Mouse (Mus musculus): ENCODE results near the gene Arpc5.

The Arpc5 gene

GRCm38 (mm10) chr1:152817027-152817769 lies 50.9 kb downstream of the Arpc5 start:
- DNase-seq, result no peak

GRCm38 (mm10) chr1:152817794-152818193 lies 51.5 kb downstream of the Arpc5 start:
- peak; percentile 27 for DNase-seq

GRCm38 (mm10) chr1:152819558-152819957 lies 53.2 kb downstream of the Arpc5 start:
- DNase-seq, result no peak

DNA sequence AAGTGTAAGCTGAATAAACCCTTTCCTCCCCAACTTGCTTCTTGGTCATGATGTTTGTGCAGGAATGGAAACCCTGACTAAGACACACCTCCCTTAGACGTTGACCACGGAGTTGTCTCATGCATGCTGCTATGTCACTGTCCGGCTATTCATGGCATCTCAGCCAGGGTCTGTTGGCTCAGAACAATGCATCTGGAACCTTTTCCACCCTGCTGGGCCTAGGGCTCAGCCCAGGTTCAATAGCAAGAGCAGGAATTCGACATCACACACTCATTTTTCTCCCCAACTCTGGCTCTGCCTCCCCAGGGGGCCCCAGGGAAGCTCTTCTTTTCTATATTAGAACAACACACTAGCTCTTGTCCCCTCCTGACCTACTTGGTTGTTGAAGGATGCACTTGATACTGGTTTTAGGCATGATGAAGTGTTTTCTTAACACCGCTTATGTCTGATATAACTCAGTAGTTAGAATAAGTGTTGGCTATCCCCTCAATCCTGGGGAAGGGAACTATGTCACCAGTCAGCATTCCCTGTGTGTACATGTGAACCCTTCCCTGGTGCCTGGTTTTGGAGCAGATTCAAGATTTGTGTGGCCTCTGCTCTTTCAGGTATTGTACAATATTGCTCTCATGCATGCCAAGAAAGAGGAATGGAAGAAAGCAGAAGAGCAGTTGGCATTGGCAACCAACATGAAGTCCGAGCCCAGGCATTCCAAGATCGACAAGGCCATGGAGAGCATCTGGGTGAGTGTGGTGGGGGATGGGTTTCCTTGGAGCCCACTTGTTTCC lies 54.8 kb downstream of the Arpc5 start:
- DNase-seq, result no peak

GRCm38 (mm10) chr1:152821746-152822145 lies 55.4 kb downstream of the Arpc5 start:
- no peak for DNase-seq

- no peak for DNase-seq
These were observed 57.9 kb downstream of the Arpc5 start for GRCm38 (mm10) chr1:152824206-152824605.
